Mouse (Mus musculus) MEL (cell line): Measurements from ENCODE around the gene Prlh.

Experiments
- CTCF ChIP-seq, 3 experiments: IDR thresholded peaks in 2 of 3; conservative IDR thresholded peaks in 1 of 3; 2 replicates each; pipeline ENCODE4 v1.5.1; 2011 to 2012; ENCODE audit warnings: low read length in 3 of 3, low read depth in 2 of 3, mild to moderate bottlenecking in 2 of 3, improper control_type of control experiment in 1 of 3, inconsistent platforms in 1 of 3, mixed read lengths in 1 of 3, moderate library complexity in 1 of 3; ENCODE audit not compliant: control insufficient read depth in 1 of 3, insufficient read depth in 1 of 3, poor library complexity in 1 of 3, severe bottlenecking in 1 of 3
- MAX ChIP-seq: IDR thresholded peaks from 2 replicates; pipeline ENCODE4 v1.6.1; 2011; ENCODE audit warnings: low read length, improper control_type of control experiment
- POLR2A ChIP-seq, 2 experiments: IDR thresholded peaks; 2 replicates each; pipeline ENCODE4 v1.6.1; 2011 to 2012; ENCODE audit warnings: low read length in 2 of 2, mild to moderate bottlenecking in 2 of 2, control low read depth in 1 of 2, improper control_type of control experiment in 1 of 2, low read depth in 1 of 2, moderate library complexity in 1 of 2; ENCODE audit not compliant: control insufficient read depth in 1 of 2, insufficient read depth in 1 of 2, poor library complexity in 1 of 2
- RAD21 ChIP-seq: IDR thresholded peaks from 2 replicates; pipeline ENCODE4 v1.6.1; 2011; ENCODE audit warnings: mild to moderate bottlenecking, low read depth, low read length, improper control_type of control experiment
- USF1 ChIP-seq: IDR thresholded peaks from 2 replicates; pipeline ENCODE4 v1.6.1; 2014; ENCODE audit warnings: low read depth, mild to moderate bottlenecking, inconsistent platforms, low read length, improper control_type of control experiment, moderate library complexity
- USF2 ChIP-seq, 2 experiments: IDR thresholded peaks; 2 replicates each; pipeline ENCODE4 v1.6.1; 2011 to 2012; ENCODE audit warnings: improper control_type of control experiment in 2 of 2, low read length in 2 of 2, borderline replicate concordance in 1 of 2, inconsistent platforms in 1 of 2, low read depth in 1 of 2, mild to moderate bottlenecking in 1 of 2; ENCODE audit not compliant: insufficient read depth in 1 of 2

DNA sequence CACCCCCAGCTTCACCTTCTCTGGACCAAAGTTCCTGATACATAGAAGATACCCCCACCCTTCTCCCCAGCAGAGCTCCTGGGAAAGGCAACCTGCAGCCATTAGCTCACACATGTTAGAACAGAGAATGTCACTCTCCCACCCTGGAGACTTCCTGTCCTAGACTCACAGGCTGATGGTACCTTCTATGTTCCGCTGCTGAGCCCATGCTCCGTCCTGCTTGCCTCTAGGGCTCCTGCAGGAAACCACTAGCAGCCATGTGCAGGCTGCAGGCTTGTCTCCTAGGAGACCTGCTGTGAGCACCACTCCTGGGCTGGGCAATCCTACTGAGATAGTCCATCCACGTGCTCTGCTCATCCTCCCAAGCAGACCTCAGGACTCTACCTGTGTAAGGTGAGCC lies 49.7 kb downstream of the Prlh start:
- TF ChIP-seq USF1 = no peak
- no peak for TF ChIP-seq MAX
- no peak for TF ChIP-seq RAD21
- TF ChIP-seq USF2 (IDR thresholded peaks at IDR 0.05; ENCODE audit: borderline replicate concordance in 1 of 2, insufficient read depth in 1 of 2, low read depth in 1 of 2, low read length in 2 of 2) = no peak
- no peak for TF ChIP-seq POLR2A (IDR thresholded peaks at IDR 0.05; ENCODE audit: control insufficient read depth in 1 of 2, insufficient read depth in 1 of 2, low read depth in 1 of 2, low read length in 2 of 2, poor library complexity in 1 of 2)
- no peak for TF ChIP-seq CTCF (IDR thresholded peaks at IDR 0.05 in 2 of 3, conservative IDR thresholded peaks at IDR 0.05 in 1 of 3; ENCODE audit: control insufficient read depth in 1 of 3, insufficient read depth in 1 of 3, low read depth in 2 of 3, low read length in 3 of 3, poor library complexity in 1 of 3, severe bottlenecking in 1 of 3)
